In genomic region chr19:45422276-45422675, GRCm38 (mm10) we compare ENCODE assay signal across 17 mouse cellular contexts. TPM values are rescaled to one million over a fixed set of nuclear protein-coding genes. Genes with fewer than 3 reads are reported as not detected.
DNase-seq lines count a peak whose midpoint lies in the region; ATAC-seq lines count a peak whose summit lies in the region.
"Had no signal": no experiment of that assay in that cellular context is flagged by ENCODE, and none has a peak within 500 bp of the region (broad histone marks: within the 10 kb centered on the region; RNA-seq: fewer than 3 reads in every experiment).

No protein-coding gene starts in this region.

- 77% methylated on average over 7 of the region's 7 CpGs for WGBS in liver, embryonic 11.5 days
- 81% methylated on average over 7 of the region's 7 CpGs for WGBS in liver, embryonic 12.5 days (ENCODE audit: insufficient replicate concordance)
- WGBS in limb, embryonic 10.5 days = 39% methylated on average over 7 of the region's 7 CpGs
- WGBS in stomach, embryonic 16.5 days = 49% methylated on average over 7 of the region's 7 CpGs

- H3K4me2 ChIP-seq in liver, embryonic 11.5 days = 0 out of 2 replicates have a peak overlapping the region, but pooled peaks have one; percentile 13
- H3K4me2 ChIP-seq in liver, embryonic 12.5 days = no peak overlapping the region
- 0 out of 2 replicates have a peak overlapping the region, but pooled peaks have one; percentile 9 for H3K4me2 ChIP-seq in stomach, embryonic 16.5 days (ENCODE audit: low read depth, low read length)
- H3K4me2 ChIP-seq: heart, embryonic 15.5 days; hindbrain, embryonic 14.5 days had no signal

- no peak overlapping the region for H3K9ac ChIP-seq in liver, embryonic 11.5 days (ENCODE audit: low read depth, low read length)
- no peak overlapping the region for H3K9ac ChIP-seq in liver, embryonic 12.5 days
- H3K9ac ChIP-seq in stomach, embryonic 16.5 days (ENCODE audit: low read length) = no peak overlapping the region
- H3K9ac ChIP-seq: heart, embryonic 15.5 days; hindbrain, embryonic 14.5 days had no signal

- ATAC-seq in liver, embryonic 11.5 days (replicated peaks; ENCODE audit: low FRiP score) = no peak
- ATAC-seq in liver, embryonic 12.5 days = no peak
- no peak for ATAC-seq in stomach, embryonic 16.5 days (ENCODE audit: insufficient read depth, low FRiP score)
- ATAC-seq: activated CD4-positive, CD25-positive, alpha-beta regulatory T cell, adult 4 months had no signal

- no peaks in the 10 kb centered on the region; the same call in 1 of the 2 replicates for H3K36me3 ChIP-seq in liver, embryonic 11.5 days (ENCODE audit: control insufficient read depth, insufficient read depth, low read length)
- peaks cover 13% of the 10 kb centered on the region for H3K36me3 ChIP-seq in liver, embryonic 12.5 days
- H3K36me3 ChIP-seq in limb, embryonic 10.5 days = peaks cover 14% of the 10 kb centered on the region
- 0 out of 2 replicates have a peak, but pooled peaks cover 3% of the 10 kb centered on the region for H3K36me3 ChIP-seq in stomach, embryonic 16.5 days (ENCODE audit: control insufficient read depth, insufficient read depth, low read length)

- DNase-seq in liver, embryonic 11.5 days (ENCODE audit: low spot score) = no peak
- DNase-seq in kidney, adult 18-20 months = peak; percentile 33
- peak; percentile 35 for DNase-seq in limb, embryonic 10.5 days (ENCODE audit: low spot score)
- no peak for DNase-seq in left cerebral cortex, postnatal 36 days (ENCODE audit: low spot score in 2 of 2)
- DNase-seq in ovary, postnatal 10 days (ENCODE audit: low spot score) = no peak
- no peak for DNase-seq in spleen, adult 18-20 months
- DNase-seq: B cell, adult 2 months; cerebellum, postnatal 14 days; thymus, adult 2 months had no signal

- no peaks in the 10 kb centered on the region for H3K27me3 ChIP-seq in liver, embryonic 11.5 days (replicated peaks; ENCODE audit: control insufficient read depth, insufficient read depth, low read length)
- H3K27me3 ChIP-seq in liver, embryonic 12.5 days (replicated peaks) = no peaks in the 10 kb centered on the region
- no peaks in the 10 kb centered on the region for H3K27me3 ChIP-seq in limb, embryonic 10.5 days (ENCODE audit: low read depth, poor library complexity, severe bottlenecking)
- no peaks in the 10 kb centered on the region for H3K27me3 ChIP-seq in stomach, embryonic 16.5 days (ENCODE audit: control insufficient read depth, insufficient read depth, low read length)
- H3K27me3 ChIP-seq: heart, embryonic 15.5 days had no signal

- intact Hi-C loops in left cerebral cortex, postnatal 36 days (cut with DNase I) = no loop called here

- no peak overlapping the region for H3K27ac ChIP-seq in liver, embryonic 11.5 days (ENCODE audit: low read depth, low read length)
- H3K27ac ChIP-seq in liver, embryonic 12.5 days = no peak overlapping the region
- H3K27ac ChIP-seq in limb, embryonic 10.5 days = no peak overlapping the region
- no peak overlapping the region for H3K27ac ChIP-seq in stomach, embryonic 16.5 days (ENCODE audit: low read length)
- H3K27ac ChIP-seq: forebrain, embryonic 10.5 days; heart, embryonic 15.5 days; hindbrain, embryonic 14.5 days; layer of hippocampus, adult 2 months had no signal

- H3K4me1 ChIP-seq in liver, embryonic 11.5 days (replicated peaks; ENCODE audit: control insufficient read depth, insufficient read depth, low read length) = 0 out of 2 replicates have a peak, but pooled peaks cover 6% of the 10 kb centered on the region
- 0 out of 2 replicates have a peak, but pooled peaks cover 4% of the 10 kb centered on the region for H3K4me1 ChIP-seq in liver, embryonic 12.5 days
- H3K4me1 ChIP-seq in limb, embryonic 10.5 days = peaks cover 25% of the 10 kb centered on the region
- H3K4me1 ChIP-seq in stomach, embryonic 16.5 days (ENCODE audit: control insufficient read depth, insufficient read depth, low read length) = peaks cover 8% of the 10 kb centered on the region

- no peaks in the 10 kb centered on the region for H3K9me3 ChIP-seq in liver, embryonic 11.5 days (ENCODE audit: control insufficient read depth, low read length)
- H3K9me3 ChIP-seq in liver, embryonic 12.5 days (replicated peaks) = no peaks in the 10 kb centered on the region
- no peaks in the 10 kb centered on the region for H3K9me3 ChIP-seq in limb, embryonic 10.5 days (replicated peaks)
- no peaks in the 10 kb centered on the region for H3K9me3 ChIP-seq in stomach, embryonic 16.5 days (replicated peaks; ENCODE audit: control insufficient read depth, low read length)
- H3K9me3 ChIP-seq: forebrain, embryonic 10.5 days; G1E; heart, embryonic 15.5 days had no signal

- H3K4me3 ChIP-seq in liver, embryonic 11.5 days (ENCODE audit: low read depth, low read length) = no peak overlapping the region
- H3K4me3 ChIP-seq in liver, embryonic 12.5 days = no peak overlapping the region
- no peak overlapping the region for H3K4me3 ChIP-seq in limb, embryonic 10.5 days
- no peak overlapping the region for H3K4me3 ChIP-seq in stomach, embryonic 16.5 days (replicated peaks; ENCODE audit: low read length)
- H3K4me3 ChIP-seq: forebrain, embryonic 10.5 days; heart, embryonic 15.5 days; layer of hippocampus, adult 2 months had no signal

RNA-seq across cellular contexts. Expression of gene Btrc, which starts 58.7 kb away (rescaled TPM):
- 49.0 and 55.4 TPM in 2 replicates for polyA plus RNA-seq in liver, embryonic 11.5 days (2014; fragmentation: Nextera tagmentation; extraction: Ambion mirVana)
- polyA plus RNA-seq in liver, embryonic 12.5 days (2016; fragmentation: Nextera tagmentation; extraction: Ambion mirVana) = 48.9 and 49.1 TPM in 2 replicates
- 45.0 and 53.4 TPM in 2 replicates for polyA plus RNA-seq in limb, embryonic 10.5 days (2016; fragmentation: Nextera tagmentation; extraction: Ambion mirVana)
- 39.2 and 40.8 TPM in 2 replicates for polyA plus RNA-seq in stomach, embryonic 16.5 days (2015; fragmentation: Nextera tagmentation; extraction: Ambion mirVana)
- 100 to 1,000 TPM; 102 to 103 TPM for total RNA-seq in left cerebral cortex, postnatal 36 days (2021)

Comparison
In these comparisons a context has a peak if more than half of its experiments do, and no peak if none do; other contexts are left out.
1. DNase-seq: peak in kidney, adult 18-20 months (single experiment) and limb, embryonic 10.5 days (single experiment); none in liver, embryonic 11.5 days (single experiment), left cerebral cortex, postnatal 36 days (0 of 2), ovary, postnatal 10 days (single experiment) and spleen, adult 18-20 months (0 of 2).